Mouse (Mus musculus): Measurements from ENCODE around the gene Fmo2.

The Fmo2 gene

DNA sequence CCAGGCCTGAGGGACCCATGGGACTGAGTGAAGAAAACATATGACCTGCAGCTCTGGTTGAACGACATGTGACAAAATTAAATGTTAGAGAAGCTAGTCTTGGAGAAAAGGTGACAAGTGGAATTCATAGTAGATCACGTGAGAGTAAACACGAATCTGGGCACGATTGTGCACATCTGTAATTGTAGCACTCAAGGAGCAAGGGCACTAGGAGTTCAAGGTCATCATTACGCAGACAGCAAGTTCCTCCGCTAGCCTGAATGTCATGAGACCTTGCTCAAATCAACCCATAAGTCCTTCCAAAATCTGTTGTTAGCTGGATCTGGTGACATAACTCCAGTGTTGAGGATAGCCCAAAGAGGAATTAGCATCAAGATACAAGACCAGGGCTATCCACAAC lies 59.5 kb downstream of the Fmo2 start:
- no peak for DNase-seq

- no peak for DNase-seq
Observed at GRCm38 (mm10) chr1:162834342-162834741, 64.2 kb downstream of the Fmo2 start.

DNA sequence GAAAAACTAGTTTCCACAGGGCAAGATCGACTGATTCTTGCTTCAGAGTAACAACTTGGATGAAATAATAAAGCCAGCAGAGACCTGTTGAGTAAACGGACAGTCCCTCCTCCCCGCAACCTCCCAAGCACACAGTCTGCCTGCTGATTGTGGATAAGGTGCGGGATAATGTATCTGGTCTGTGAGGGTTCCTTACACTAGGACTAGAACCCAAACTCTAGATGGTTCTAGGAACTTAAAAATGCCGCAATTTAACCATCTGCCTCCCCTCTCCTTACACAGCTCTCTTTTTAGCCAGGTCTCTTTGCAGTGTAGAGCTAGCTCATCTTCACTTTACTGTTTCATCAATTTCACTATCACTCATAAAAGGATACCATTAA lies 66.0 kb downstream of the Fmo2 start:
- no peak for DNase-seq

GRCm38 (mm10) chr1:162831838-162832573 lies 66.5 kb downstream of the Fmo2 start:
- DNase-seq = no peak

Measured in cerebellum, adult 8-10 months (tissue).